Mouse (Mus musculus) midbrain, embryonic 13.5 days (tissue): ENCODE measurements around the gene Vmn1r70. TPM values are rescaled to one million over a fixed set of nuclear protein-coding genes. Genes with fewer than 3 reads are reported as not detected.

Experiments used
- ATAC-seq: fragments of 200-750 bp; cut with Nextera tagmentation; 2 replicates; pipeline ENCODE4 v1.8.0; 2017; ENCODE audit warnings: mild to moderate bottlenecking, moderate TSS enrichment, moderate library complexity
- H3K27ac ChIP-seq: fragments of 300-500 bp; sonication (generic); 2 replicates; pipeline ENCODE4 v1.5.1; 2015; ENCODE audit warnings: inconsistent platforms, mild to moderate bottlenecking, moderate library complexity
- H3K27me3 ChIP-seq: fragments of 300-500 bp; sonication (generic); 2 replicates; pipeline ENCODE4 v1.6.1; 2015; ENCODE audit warnings: mild to moderate bottlenecking, inconsistent platforms
- H3K36me3 ChIP-seq: fragments of 300-500 bp; sonication (generic); 2 replicates; pipeline ENCODE4 v1.6.1; 2015; ENCODE audit warnings: mild to moderate bottlenecking, inconsistent platforms
- H3K4me1 ChIP-seq: fragments of 300-500 bp; sonication (generic); replicated peaks from 2 replicates; pipeline ENCODE4 v1.6.1; 2015; ENCODE audit warnings: inconsistent platforms
- H3K4me2 ChIP-seq: fragments of 300-500 bp; sonication (generic); replicated peaks from 2 replicates; pipeline ENCODE4 v1.6.1; 2015; ENCODE audit warnings: moderate library complexity, mild to moderate bottlenecking, inconsistent platforms
- H3K4me3 ChIP-seq: fragments of 300-500 bp; sonication (generic); replicated peaks from 2 replicates; pipeline ENCODE4 v1.5.1; 2015; ENCODE audit warnings: mild to moderate bottlenecking, inconsistent platforms
- H3K9ac ChIP-seq: fragments of 300-500 bp; sonication (generic); replicated peaks from 2 replicates; pipeline ENCODE4 v1.6.1; 2015; ENCODE audit warnings: mild to moderate bottlenecking, inconsistent platforms
- H3K9me3 ChIP-seq: fragments of 300-500 bp; sonication (generic); 2 replicates; pipeline ENCODE4 v1.6.1; 2016; ENCODE audit warnings: mild to moderate bottlenecking, inconsistent platforms
- WGBS: fragments of 180-500 bp; shearing (Covaris S2); methylation state at CpG from one replicate; pipeline ENCODE4 v1.1.7; 2015; 5-methylcytosine and 5-hydroxymethylcytosine counted together
- polyA plus RNA-seq: library from polyadenylated mRNA; unstranded; fragments of >200 nt; fragmentation: Nextera tagmentation; extraction: Ambion mirVana; gene quantifications from 2 replicates; pipeline ENCODE4 v1.2.1, GENCODE M21; 2015

The Vmn1r70 gene
- polyA plus RNA-seq: not detected in 2 replicates

GRCm38 (mm10) chr7:10631232-10631631, at the start of gene Vmn1r70:
Gene Vmn1r70, plus strand, starts transcription at chr7:10631532.
- WGBS: 69% methylated on average over 1 of the region's 1 CpGs
- Histone ChIP-seq H3K9ac (no peak within 1 kb of the TSS), H3K36me3 (no peaks in the 10 kb centered on the region), H3K27ac (no peak within 1 kb of the TSS), H3K4me3 (no peak within 1 kb of the TSS), H3K4me2 (no peak within 1 kb of the TSS), H3K4me1 (no peaks in the 10 kb centered on the region), H3K9me3 (peaks cover 35% of the 10 kb centered on the region), H3K27me3 (no peaks in the 10 kb centered on the region)
- ATAC-seq: no peak

GRCm38 (mm10) chr7:10613559-10613958, 17.8 kb upstream of the Vmn1r70 start, which contains the start of gene Vmn1r69:
Gene Vmn1r69, minus strand, starts transcription at chr7:10613659.
- Histone ChIP-seq H3K4me2 (no peak within 1 kb of the TSS), H3K27ac (no peak within 1 kb of the TSS)

More at GRCm38 (mm10) chr7:10613559-10613958, 17.8 kb upstream of the Vmn1r70 start, which contains the start of gene Vmn1r69:
- H3K27me3 ChIP-seq: no peaks in the 10 kb centered on the region
- peaks cover 24% of the 10 kb centered on the region for H3K9me3 ChIP-seq
- H3K4me3 ChIP-seq: no peak within 1 kb of the TSS
- H3K36me3 ChIP-seq: no peaks in the 10 kb centered on the region
- no peak within 1 kb of the TSS for H3K9ac ChIP-seq
- no peak for ATAC-seq
- H3K4me1 ChIP-seq: no peaks in the 10 kb centered on the region

Other genes starting within 250 kb of the Vmn1r70 start
- not detected in 2 replicates for gene Vmn1r67, start 188.2 kb upstream of the Vmn1r70 start, polyA plus RNA-seq
- 58.0 and 61.8 TPM in 2 replicates for gene Zik1, start 136.1 kb upstream of the Vmn1r70 start, polyA plus RNA-seq
- gene Vmn1r68, start 73.0 kb upstream of the Vmn1r70 start, polyA plus RNA-seq: not detected in 2 replicates
- not detected in 2 replicates for gene Vmn1r69, start 17.9 kb upstream of the Vmn1r70 start, polyA plus RNA-seq
- gene Nlrp4b, start 56.3 kb downstream of the Vmn1r70 start, polyA plus RNA-seq: not detected in 2 replicates
- not detected in 2 replicates for gene Vmn1r71, start 122.8 kb downstream of the Vmn1r70 start, polyA plus RNA-seq